Mouse (Mus musculus) frontal cortex, adult (tissue): ENCODE measurements at regions not wholly inside any gene's neighbourhood (a gene's known extent, or its start where the extent isn't known, plus 50 kb on each side); places are given as distances from the start of the nearest gene placed in this dataset.

ENCODE experiments used
- ATAC-seq: cut with Nextera tagmentation; 2 replicates; pipeline ENCODE4 v1.9.2; 2017; ENCODE audit warnings: mild to moderate bottlenecking, moderate library complexity, mixed read lengths; ENCODE audit not compliant: low TSS enrichment

DNA sequence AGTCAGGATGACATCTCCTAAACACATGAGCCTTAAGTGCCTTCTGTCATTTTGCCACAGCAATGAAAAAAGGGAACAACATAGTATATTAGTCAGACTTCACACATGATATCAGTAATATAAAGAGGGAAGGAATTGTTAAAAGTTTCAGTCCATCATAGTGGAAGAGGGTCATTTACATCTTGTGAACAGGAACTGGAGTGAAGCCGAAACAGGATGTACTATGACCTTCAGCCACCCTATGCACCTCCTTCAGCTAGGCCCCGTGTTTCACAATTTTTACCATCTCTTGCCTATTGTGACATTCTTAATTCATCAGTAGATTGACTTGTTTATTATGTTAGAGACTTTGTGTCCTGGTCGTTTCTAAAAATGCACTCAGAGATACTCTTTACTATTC is 59.8 kb upstream of the St3gal5 start:
- ATAC-seq, result no peak

- peak; percentile 43; the same call in 1 of the 2 replicates for ATAC-seq
These were observed 53.3 kb upstream of the St3gal5 start for GRCm38 (mm10) chr6:72043881-72044625.
